Mouse (Mus musculus) lung, postnatal 0 days (tissue): ENCODE results near the gene Ccdc127. TPM values are rescaled to one million over a fixed set of nuclear protein-coding genes. Genes with fewer than 3 reads are reported as not detected.
A peak's percentile ranks its signal among the peaks of the same experiment; 100 is the strongest.

Source experiments
- ATAC-seq: fragments of 200-750 bp; cut with Nextera tagmentation; 2 replicates; pipeline ENCODE4 v1.8.0; 2017; ENCODE audit warnings: moderate library complexity
- DNase-seq: peaks from one replicate; pipeline ENCODE4 v3.0.0-alpha.2; 2016; ENCODE audit warnings: low spot score
- H3K27ac ChIP-seq: fragments of 300-500 bp; sonication (generic); 2 replicates; pipeline ENCODE4 v1.5.1; 2014; ENCODE audit warnings: antibody characterized with exemption, mild to moderate bottlenecking, low read length, mixed read lengths
- H3K27me3 ChIP-seq: fragments of 300-500 bp; sonication (generic); replicated peaks from 2 replicates; pipeline ENCODE4 v1.6.1; 2014; ENCODE audit warnings: low read length, mixed read lengths; ENCODE audit not compliant: insufficient read depth
- H3K36me3 ChIP-seq: fragments of 300-500 bp; sonication (generic); 2 replicates; pipeline ENCODE4 v1.6.1; 2014; ENCODE audit warnings: low read length, mixed read lengths; ENCODE audit not compliant: insufficient read depth
- H3K4me1 ChIP-seq: fragments of 300-500 bp; sonication (generic); 2 replicates; pipeline ENCODE4 v1.6.1; 2014; ENCODE audit warnings: antibody characterized with exemption, low read depth, low read length, mixed read lengths; ENCODE audit not compliant: insufficient read depth
- H3K4me2 ChIP-seq: fragments of 300-500 bp; sonication (generic); replicated peaks from 2 replicates; pipeline ENCODE4 v1.6.1; 2014; ENCODE audit warnings: low read depth, mild to moderate bottlenecking, low read length, moderate library complexity, mixed read lengths
- H3K4me3 ChIP-seq: fragments of 300-500 bp; sonication (generic); 2 replicates; pipeline ENCODE4 v1.5.1; 2014; ENCODE audit warnings: low read depth, low read length
- H3K9ac ChIP-seq: fragments of 300-500 bp; sonication (generic); replicated peaks from 2 replicates; pipeline ENCODE4 v1.6.1; 2014; ENCODE audit warnings: low read depth, mild to moderate bottlenecking
- H3K9me3 ChIP-seq: fragments of 300-500 bp; sonication (generic); 2 replicates; pipeline ENCODE4 v1.6.1; 2016; ENCODE audit warnings: low read length, mixed read lengths
- CTCF ChIP-seq: IDR thresholded peaks from 2 replicates; pipeline ENCODE4 v1.5.1; 2016; ENCODE audit warnings: antibody characterized with exemption, mild to moderate bottlenecking
- EP300 ChIP-seq: IDR thresholded peaks from 2 replicates; pipeline ENCODE4 v1.6.1; 2016; ENCODE audit warnings: antibody characterized with exemption, mild to moderate bottlenecking, control low read depth
- WGBS: fragments of 180-500 bp; shearing (Covaris S2); extraction: QIAGEN DNeasy Blood & Tissue Kit; methylation state at CpG from one replicate; pipeline ENCODE4 v1.1.7; 2014; 5-methylcytosine and 5-hydroxymethylcytosine counted together
- polyA plus RNA-seq: library from polyadenylated mRNA; unstranded; fragments of >200 nt; fragmentation: Nextera tagmentation; extraction: Ambion mirVana; gene quantifications from 2 replicates; pipeline ENCODE4 v1.2.1, GENCODE M21; 2015

Gene Ccdc127
- polyA plus RNA-seq, result 26.0 and 29.1 TPM in 2 replicates

- Histone ChIP-seq H3K4me1 (peaks cover 5% of the 10 kb centered on the region; the same call in 1 of the 2 replicates), H3K27me3 (no peaks in the 10 kb centered on the region), H3K9ac (peak within 1 kb of the TSS; percentile 85), H3K4me3 (peak within 1 kb of the TSS; percentile 71), H3K36me3 (no peaks in the 10 kb centered on the region), H3K4me2 (peak within 1 kb of the TSS; percentile 53), H3K9me3 (no peaks in the 10 kb centered on the region), H3K27ac (peak within 1 kb of the TSS; percentile 87)
- DNase-seq, result peak; percentile 98
- peak; percentile 99 for ATAC-seq
- 2% methylated on average over 57 of the region's 57 CpGs for WGBS
- TF ChIP-seq CTCF (peak; percentile 28), EP300 (no peak)
These were observed at the start of gene Ccdc127, which contains the start of gene Sdha for GRCm38 (mm10) chr13:74349566-74350434. TSS of gene Ccdc127 (plus strand) at chr13:74350309. TSS of gene Sdha (minus strand) at chr13:74350280.

GRCm38 (mm10) chr13:74300925-74301606 is 49.0 kb upstream of the Ccdc127 start:
- no peaks in the 10 kb centered on the region for H3K4me1 ChIP-seq
- peak; percentile 78 for ATAC-seq
- peak; percentile 83 for DNase-seq
- TF ChIP-seq CTCF (peak; percentile 95), EP300 (no peak)
- no peaks in the 10 kb centered on the region for H3K27me3 ChIP-seq
- H3K36me3 ChIP-seq, result peaks cover 22% of the 10 kb centered on the region
- WGBS, result 28% methylated on average over 4 of the region's 4 CpGs
- no peak overlapping the region for H3K9ac ChIP-seq
- no peaks in the 10 kb centered on the region for H3K9me3 ChIP-seq
- no peak overlapping the region for H3K4me2 ChIP-seq
- H3K4me3 ChIP-seq, result no peak overlapping the region
- peak overlapping the region; percentile 60; the same call in 1 of the 2 replicates for H3K27ac ChIP-seq

- Histone ChIP-seq H3K9me3 (no peaks in the 10 kb centered on the region), H3K4me1 (no peaks in the 10 kb centered on the region), H3K4me3 (no peak overlapping the region), H3K36me3 (peaks cover 27% of the 10 kb centered on the region), H3K9ac (no peak overlapping the region), H3K27me3 (no peaks in the 10 kb centered on the region), H3K4me2 (no peak overlapping the region), H3K27ac (peak overlapping the region; percentile 60; the same call in 1 of the 2 replicates)
- DNase-seq (peak; percentile 67), ATAC-seq (peak; percentile 96)
- 55% methylated on average over 6 of the region's 6 CpGs for WGBS
- TF ChIP-seq CTCF (no peak), EP300 (peak; percentile 79)
These were observed 48.5 kb upstream of the Ccdc127 start for GRCm38 (mm10) chr13:74301607-74301984.

GRCm38 (mm10) chr13:74302050-74303037 is 47.8 kb upstream of the Ccdc127 start:
- no peaks in the 10 kb centered on the region for H3K27me3 ChIP-seq
- H3K4me2 ChIP-seq, result no peak overlapping the region
- ATAC-seq, result peak; percentile 75
- H3K36me3 ChIP-seq, result peaks cover 29% of the 10 kb centered on the region
- H3K9me3 ChIP-seq, result no peaks in the 10 kb centered on the region
- no peak overlapping the region for H3K9ac ChIP-seq
- WGBS, result 76% methylated on average over 10 of the region's 10 CpGs
- H3K4me3 ChIP-seq, result no peak overlapping the region
- DNase-seq, result peak; percentile 21
- H3K4me1 ChIP-seq, result no peaks in the 10 kb centered on the region
- TF ChIP-seq EP300, result no peak; the same call in 1 of the 2 replicates
- peak; percentile 51 for TF ChIP-seq CTCF
- no peak overlapping the region; the same call in 1 of the 2 replicates for H3K27ac ChIP-seq

- no peaks in the 10 kb centered on the region for H3K4me1 ChIP-seq
- no peak for TF ChIP-seq CTCF
- no peak for TF ChIP-seq EP300
- no peaks in the 10 kb centered on the region for H3K27me3 ChIP-seq
- H3K36me3 ChIP-seq, result peaks cover 41% of the 10 kb centered on the region
- H3K4me2 ChIP-seq, result no peak overlapping the region
- no peak overlapping the region for H3K9ac ChIP-seq
- 88% methylated on average over 6 of the region's 6 CpGs for WGBS
- no peaks in the 10 kb centered on the region for H3K9me3 ChIP-seq
- no peak overlapping the region for H3K27ac ChIP-seq
- no peak overlapping the region for H3K4me3 ChIP-seq
- no peak for ATAC-seq
- DNase-seq, result no peak
These were observed 44.7 kb upstream of the Ccdc127 start for GRCm38 (mm10) chr13:74305380-74305779.
